Mouse (Mus musculus) spleen, postnatal 10 days (tissue): ENCODE measurements around the gene Tpp2.

Experiments used
- DNase-seq, 2 experiments: peaks; one replicate each; pipeline ENCODE4 v3.0.0; 2021 to 2022; ENCODE audit warnings: low spot score in 2 of 2

Gene Tpp2

DNA sequence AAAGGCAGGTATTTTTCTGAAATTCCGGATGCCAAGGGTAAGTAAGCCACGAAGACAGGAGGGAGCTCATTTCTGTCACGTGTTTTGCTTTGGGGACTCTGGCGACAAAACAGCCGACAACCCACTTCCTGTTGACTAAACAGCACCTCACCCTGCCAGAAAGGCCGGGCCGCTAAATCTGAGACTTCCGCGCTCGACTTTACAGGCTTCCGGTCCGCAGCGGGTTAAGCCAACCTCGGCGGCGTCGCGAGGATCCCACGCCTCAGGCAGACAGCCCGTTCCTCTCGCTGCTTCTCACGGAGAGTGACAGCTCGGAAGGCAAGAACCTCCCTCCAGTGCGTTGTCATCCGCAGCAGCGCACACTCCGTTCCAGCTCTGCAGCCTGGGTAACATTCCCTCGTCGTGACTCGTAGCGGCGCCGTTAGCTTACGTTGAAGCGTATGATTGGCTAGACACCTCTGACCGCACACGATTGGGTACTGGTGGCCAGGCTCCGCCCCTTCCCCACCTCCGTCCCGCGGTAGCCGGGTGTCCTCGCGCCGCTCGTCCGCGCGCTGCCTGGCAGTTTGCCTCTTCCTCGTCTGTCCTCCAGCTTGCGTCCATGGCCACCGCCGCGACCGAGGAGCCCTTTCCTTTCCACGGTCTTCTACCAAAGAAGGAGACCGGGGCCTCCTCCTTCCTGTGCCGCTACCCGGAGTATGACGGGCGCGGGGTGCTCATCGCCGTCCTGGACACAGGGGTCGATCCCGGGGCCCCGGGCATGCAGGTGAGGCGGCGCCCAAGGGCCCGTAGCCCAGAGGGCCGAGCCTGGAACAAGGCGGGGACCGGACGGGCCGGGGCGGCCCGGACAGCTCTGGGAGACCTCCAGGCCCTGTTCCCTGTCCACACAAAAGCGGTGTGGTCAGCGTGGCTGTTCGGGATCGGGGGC lies at the start of gene Tpp2:
Gene Tpp2 (plus strand): TSS at position 160 of the 928 bp plus-strand sequence.
- peak; percentile 93 to 96 for DNase-seq

DNA sequence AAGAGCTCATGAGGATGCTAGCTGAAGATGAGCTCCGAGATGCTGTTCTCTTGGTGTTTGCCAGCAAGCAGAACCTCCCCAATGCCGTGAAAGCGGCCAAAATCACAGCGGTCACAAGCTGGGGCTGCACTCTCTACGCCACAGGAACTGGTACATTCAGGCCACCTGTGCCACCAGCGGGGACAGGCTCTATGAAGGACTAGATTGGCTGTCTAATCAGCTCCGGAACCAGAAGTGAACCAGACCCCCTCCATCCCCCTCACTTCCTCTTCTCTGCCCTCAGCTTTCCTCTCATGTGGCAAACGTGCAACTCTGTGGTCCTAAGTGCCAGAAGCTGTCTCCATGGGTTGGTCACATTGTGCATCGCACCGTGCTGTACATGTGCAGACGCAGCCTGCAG lies 45.1 kb upstream of the Tpp2 start:
- peak in 1 of 2 experiments; percentile 33 for DNase-seq

DNA sequence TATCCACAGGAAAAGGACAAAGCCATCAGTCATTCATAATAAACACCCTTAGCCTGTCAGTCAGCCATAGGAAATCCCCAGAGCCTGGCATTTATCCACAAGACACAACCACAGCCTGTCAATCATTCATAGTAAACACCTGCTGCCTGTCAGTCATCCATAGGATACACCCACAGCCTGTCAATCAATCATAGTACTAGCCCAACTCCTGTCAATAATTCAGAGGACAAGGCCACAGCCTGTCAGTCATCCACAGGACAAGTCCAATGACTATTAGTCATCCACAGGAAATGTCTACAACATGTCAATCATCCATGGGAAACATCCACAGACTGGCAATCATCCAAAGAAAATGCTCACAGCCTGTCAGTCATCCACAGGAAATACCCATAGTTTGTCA lies 37.7 kb upstream of the Tpp2 start:
- no peak for DNase-seq

DNA sequence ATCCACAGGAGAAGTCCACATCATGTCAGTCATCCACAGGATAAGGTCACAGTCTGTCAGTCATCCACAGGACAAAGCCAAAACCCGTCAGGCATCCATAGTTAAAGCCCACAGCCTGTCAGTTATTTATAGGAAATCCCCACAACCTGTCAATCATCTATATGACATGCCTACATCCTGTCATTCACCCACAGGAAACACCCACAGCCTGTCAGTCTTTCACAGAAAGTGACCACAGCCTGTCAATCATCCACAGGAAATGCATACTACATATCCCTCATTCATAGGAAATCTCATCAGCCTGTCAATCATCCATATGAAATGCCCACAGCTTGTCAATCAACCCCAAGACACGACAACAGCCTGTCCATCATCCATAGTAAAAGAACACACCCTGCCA lies 36.3 kb upstream of the Tpp2 start:
- no peak for DNase-seq

DNA sequence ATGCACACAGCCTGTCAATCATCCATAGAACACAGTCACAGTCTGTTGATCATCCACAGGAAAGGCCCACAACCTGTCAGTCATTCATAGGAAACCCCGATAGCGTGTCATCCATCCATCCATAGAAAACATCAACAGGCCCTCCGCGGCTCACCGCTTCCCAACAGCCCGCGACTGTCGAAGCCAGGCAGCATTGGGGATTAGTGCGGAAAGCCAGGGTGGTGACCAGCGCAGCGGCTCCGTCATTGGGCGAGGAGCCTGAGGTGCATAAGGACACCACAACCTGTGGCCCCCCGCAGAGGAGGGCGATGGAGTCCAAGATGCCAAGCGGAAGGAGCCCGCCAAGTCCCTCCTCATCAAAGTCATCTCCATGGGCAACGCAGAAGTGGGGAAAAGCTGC lies 35.5 kb upstream of the Tpp2 start:
- DNase-seq = no peak

DNA sequence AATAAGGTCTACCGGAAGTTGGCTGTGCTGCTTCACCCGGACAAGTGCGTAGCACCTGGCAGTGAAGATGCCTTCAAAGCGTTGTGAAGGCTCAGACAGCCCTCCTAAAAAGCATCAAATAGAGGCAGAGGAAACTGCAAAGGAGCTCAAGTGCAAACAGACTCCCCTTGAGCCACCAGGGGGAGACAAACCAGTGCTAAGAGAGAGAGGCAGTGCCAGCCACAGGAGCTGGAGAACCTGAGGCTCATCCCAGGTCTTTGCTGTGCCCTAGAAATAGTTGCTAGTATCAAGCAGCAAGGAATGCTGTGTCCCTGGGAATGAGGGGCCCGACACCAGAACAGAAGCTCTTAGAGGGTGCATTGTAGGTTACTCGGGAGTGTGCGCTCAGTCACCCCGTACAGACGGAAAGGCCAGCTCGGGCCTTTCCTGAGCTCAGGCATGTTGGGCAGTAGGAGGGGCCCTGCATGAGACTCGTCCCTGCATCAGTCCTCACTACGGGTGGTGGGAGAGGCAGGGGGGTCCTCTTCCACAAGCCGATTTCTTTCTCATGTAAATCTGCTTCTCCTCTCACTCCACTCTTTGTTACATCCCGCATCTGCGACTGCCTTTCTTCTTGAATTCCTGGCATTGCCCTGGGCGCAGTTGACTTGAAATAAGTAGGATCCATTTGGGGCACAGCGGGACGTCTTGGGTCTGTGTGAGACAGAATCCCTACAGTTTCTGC lies 34.3 kb upstream of the Tpp2 start:
- DNase-seq = peak; percentile 40 to 79

DNA sequence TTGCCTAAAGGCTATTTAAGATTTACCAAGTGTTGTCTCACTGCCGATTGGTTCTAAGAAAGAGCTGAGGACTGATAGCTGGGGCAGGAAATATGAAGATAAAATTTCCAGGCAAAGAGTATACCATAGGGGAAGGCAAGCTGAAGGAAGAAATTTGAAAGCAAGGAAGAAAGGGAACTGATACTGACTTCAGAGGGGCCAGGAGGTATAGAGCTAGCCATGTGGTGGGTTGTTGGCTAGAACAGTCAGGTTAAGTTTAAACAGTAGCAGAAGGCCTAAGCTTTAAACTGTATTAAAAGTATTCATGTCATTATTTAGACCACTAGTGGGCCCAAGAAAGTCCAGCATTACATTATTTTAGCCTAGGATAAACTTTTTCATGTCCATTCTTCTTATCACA lies 31.0 kb upstream of the Tpp2 start:
- DNase-seq = no peak

DNA sequence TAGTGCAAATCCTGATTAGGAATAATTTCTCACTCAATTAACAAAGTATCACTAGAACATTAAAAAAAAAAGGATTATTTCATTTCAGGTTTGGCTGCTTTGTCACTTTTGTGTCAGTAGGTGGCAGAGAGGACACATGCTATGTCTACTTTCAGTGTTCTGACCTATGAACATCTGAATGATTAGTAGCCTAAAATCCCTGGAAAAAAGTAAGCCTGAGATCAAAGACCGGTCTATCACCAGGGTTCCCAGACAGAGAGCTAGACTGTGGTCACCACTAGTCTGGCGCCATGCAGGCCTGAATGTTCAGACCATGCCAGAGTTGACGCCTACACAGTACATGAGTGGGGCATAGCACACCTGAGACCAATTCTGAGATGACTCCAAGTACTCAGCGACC lies 30.6 kb upstream of the Tpp2 start:
- DNase-seq = no peak

DNA sequence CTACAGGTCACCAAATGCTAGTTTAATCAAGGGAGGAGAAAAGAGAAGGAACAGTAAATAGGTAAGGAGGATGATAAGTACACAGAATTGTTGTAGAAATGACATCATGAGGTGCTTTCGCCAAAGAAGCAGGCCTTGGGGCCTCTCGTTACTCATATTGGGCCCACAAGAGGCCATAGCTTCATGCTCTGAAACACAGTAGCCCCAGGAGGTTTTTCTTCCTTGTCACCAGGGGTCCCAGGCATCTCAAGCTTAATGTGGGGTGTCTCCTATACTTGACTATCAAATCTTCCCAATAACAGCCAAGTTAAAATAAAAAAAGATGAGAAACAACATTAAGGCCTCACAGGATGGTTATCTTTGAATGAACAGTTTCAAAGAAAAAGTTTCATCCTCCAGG lies 18.0 kb upstream of the Tpp2 start:
- DNase-seq = no peak

DNA sequence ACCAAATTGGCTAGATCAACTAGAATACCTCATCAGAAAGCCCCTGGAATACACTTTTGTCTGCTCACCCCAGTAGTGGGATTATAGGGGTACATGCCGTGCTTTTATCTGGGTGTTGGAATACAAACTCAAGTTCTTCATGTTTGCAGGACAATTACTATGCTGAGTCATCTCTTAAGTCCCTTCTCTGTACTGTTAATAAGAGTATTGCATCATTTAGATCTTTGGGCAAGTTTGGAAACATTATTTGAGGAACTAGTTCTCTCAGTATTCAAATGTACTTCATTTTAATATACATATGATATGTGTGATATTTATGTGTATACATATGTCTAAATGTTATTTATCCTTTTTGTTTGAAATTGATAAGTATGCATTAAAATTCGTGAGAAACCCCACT lies 16.6 kb upstream of the Tpp2 start:
- no peak for DNase-seq

DNA sequence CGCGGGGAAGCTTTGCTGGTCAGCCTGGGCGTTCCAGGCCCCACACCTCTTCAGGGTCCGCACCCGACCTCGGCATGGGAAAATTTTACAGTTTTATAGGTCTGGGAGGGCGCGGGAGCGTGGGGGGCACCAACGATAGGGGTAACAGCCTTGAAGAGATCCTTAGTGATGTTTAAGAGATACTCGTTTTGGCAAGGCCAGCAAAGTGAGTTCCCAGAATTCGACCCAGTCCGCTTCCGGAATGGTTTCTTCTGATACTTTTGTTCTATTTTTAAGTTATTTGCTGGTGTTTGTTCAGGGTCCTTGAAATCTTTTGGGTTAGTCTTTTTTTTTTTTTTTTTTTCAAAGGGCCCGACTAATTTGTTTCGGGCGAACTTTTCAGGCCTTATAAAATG lies 966 bp downstream of the Tpp2 start:
- DNase-seq = no peak

DNA sequence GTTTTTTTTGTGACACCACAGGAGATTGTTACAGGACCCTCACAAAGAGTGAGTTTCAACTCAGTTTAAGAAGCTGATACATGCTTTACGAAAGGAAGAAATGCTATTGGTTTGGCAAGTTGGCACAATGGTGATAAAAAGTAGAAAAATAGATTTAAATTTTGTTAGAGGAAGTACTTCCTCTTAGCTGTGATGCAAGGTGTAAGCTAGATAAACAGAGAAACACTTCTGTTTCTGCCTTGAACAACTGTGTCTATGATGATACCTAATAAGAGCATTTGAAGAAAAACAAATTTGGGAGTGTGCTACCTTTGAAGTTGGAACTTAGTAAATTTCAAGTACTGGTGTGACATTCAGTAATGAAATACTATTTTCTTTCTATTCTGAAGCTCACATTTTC lies 5.9 kb downstream of the Tpp2 start:
- DNase-seq = no peak

DNA sequence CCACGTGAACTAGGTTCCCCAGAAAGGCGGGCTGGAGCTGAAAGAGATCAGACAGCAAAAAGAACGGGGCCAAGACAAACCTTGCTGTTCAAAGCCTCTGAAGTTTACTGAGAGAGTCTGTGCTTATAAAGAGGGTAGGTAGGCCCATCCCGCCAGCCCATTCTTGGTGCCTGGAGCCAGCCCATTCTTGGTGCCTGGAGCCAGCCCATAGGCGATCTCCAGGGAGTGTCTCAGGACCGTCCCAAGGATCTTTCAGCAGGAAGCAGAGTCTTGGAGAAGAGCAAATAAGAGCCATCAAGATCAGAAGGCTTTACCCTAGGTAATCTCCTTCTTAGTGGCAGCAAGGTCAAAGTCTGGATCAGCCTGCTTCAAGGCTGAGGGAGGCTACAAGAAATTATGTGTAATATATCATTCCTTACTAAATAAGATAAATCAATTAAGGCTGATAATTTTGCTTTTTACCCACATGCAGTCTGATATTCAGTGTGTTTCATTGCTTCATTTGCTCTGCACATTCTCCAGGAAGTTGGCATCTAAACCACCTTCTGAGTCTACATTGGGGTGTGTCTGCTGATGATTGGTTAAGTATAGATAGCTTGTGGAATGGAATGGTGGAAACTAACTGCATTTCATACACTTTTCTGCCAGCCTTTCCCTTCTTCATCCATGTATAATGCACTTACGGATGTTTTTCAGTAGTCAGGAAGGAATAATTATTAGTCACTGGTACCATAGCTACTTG lies 8.2 kb downstream of the Tpp2 start:
- DNase-seq = no peak

DNA sequence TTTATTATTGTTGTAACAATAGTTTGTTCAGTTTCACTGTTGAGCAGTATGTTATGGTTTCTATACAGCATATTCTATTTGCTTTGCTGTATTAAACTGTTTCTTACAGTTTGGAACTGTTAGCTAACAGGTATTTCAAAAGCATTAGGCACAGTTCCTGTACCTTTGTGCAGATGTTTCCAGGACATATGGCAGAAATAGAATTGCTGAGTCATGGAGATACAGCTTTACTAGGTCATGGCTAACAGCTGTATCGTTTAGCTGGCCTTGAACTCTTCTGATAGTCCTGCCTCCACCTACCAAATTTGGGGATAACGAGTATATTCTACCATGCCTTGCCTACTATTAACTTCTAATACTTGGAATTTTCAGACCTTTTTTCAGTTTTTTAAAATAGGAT lies 9.4 kb downstream of the Tpp2 start:
- DNase-seq = no peak

DNA sequence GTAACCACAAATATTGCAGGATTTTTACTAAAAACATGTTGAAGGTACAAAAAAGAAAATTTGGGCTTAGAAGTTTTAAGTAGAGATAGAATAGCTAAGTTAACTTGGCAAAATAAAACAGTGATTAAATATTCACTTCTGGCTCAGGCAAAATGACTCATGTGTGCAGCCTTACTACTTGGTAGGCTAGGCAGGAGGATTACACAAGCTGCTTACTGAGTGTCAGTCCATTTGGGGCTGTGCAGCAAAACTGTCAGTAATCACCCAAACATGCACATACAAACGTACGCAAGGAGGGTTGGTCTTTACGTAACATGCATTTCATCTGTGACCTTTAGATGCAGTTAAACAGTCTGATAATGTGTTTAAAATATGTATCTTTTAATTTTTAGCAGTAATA lies 20.2 kb downstream of the Tpp2 start:
- DNase-seq = no peak

DNA sequence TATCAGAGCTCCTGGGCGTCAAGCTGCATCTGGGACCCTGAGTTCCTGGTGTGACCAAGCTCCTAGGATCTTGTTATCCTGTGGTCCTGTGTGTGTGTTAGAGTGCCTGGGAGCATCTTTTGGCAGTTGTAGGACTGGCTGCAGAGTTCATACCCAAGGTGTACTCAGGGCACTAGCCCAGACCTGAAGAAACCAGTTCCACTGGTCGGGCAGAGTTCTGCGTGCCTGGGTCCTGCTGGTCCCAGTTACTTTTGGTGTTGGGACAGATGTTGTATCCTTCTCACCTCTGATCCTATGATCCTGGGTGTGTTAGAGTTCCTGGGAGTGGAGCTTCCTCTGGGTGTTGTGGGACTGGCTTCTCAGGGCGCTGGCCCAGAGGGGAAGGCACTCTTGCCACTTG lies 30.9 kb downstream of the Tpp2 start:
- DNase-seq = no peak

DNA sequence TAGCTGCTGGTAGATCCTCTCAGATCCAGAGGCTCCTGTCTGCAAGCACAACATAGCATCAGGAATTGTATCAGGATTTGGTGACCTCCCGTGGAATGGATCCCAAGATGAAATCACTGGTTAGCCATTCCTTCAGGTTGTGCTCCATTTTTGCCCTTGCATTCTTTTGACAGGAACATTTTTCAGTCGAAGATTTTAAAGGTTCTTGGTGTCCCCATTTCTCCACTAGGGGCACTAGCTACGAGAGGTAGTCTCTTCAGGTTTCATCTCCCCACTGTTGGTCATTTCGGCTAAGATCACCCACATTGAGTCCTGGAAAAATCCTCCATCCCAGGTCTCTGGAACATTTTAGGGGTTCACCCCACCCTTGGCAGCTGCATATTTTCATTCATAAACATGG lies 33.3 kb downstream of the Tpp2 start:
- DNase-seq = no peak

DNA sequence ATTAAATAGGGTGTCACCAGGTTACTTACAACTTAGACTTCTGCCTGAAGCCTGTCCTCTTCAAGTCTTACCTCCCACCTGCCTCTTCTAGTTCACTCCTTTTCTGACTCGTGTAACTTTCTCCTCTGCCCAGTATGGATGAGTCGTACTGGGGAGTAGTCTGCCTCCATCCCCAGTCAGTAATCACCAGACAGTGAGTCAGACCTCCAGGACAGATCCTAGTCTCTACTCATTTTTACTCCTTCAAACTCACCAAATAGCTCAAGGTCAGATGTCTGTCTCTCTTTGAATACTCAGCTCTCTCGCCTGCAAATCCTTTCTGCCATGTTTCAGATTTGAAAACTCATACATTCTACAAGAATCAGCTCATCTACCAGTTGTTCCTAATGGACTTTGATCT lies 35.9 kb downstream of the Tpp2 start:
- DNase-seq = no peak

DNA sequence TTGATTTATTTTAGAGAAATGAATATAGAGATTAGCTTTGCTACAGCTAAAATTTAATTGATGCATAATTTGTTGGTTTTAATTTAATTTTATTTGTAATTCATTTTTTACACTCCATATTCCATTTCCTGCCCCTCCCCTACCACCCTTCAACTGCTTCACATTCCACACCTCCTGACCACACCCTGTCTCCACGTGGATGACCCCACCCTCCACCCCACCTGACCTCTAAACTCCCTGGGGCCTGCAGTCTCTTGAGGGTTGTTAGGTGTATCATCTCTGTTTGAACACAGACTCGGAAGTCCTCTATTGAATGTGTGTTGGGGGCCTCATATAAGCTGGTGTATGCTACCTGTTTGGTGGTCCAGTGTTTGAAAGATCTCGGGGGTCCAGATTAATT lies 37.6 kb downstream of the Tpp2 start:
- DNase-seq = no peak

DNA sequence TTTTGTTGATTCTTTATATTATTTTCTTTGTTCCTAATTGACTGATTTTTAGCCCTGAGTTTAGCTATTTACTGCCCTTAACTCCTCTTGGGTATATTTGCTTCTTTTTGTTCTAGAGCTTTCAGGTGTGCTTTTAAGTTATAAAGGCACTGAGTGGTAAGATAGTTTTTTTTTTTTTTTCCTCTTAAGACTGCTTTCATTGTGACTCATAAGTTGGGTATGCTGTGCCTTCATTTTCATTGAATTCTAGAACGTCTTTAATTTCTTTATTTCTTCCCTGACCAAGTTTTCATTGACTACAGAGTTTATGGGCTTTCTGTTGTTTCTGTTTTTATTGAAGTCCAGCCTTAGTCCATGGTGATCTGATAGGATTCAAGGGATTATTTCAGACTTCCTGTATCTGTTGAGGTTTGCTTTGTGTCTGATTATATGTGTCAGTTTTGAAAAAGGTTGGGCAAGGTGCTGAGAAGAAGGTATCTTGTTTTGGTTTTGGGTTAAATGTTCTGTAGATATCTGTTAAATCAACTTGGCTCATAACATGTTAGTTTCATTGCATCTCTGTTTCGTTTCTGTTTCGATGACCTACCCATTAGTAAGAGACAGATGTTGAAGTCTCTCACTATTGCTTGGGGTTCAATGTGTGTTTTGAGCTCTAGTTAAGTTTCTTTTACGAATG lies 63.6 kb downstream of the Tpp2 start:
- DNase-seq = no peak

DNA sequence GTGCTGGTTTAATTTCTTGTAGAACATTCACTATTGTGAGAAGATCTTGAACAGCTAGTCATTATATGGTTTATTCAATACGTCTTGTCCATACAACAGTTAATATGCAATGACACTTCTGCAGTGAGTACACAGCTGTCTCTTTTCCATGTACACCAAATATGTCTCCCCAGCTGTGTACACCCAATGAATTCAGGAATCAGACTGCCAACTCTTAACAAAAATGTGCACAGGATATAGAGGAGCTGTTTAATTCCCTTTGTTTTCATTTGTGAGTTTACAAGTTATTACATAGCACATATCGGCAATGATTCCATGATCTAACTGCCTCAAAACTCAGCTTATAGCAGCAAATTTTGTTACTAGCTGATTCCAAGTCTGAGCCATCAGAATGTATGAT lies 71.1 kb downstream of the Tpp2 start:
- no peak for DNase-seq

DNA sequence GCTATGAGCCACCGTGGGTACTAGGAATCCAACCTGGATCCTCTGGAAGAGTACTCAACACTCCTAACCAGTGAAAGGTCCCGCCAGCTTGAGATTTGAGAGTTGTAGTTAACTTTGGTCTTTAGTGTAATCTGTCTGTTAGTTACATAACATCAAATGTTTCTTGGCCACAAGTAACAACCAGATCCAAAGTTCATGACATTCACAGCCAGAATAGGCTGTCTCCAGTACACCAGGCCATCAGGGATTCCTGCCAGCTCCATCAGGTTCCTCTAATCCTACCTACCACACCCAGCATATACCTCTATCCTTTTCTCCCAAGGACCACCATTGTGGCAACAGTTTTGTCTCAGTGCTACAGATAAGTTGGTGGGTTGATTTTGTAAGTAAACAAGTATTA lies 82.1 kb downstream of the Tpp2 start:
- DNase-seq = no peak
